Mouse (Mus musculus) forebrain, embryonic 13.5 days (tissue): ENCODE results near the gene Hmga2. TPM values are rescaled to one million over a fixed set of nuclear protein-coding genes. Genes with fewer than 3 reads are reported as not detected.

Experiments used
- ATAC-seq: fragments of 200-750 bp; cut with Nextera tagmentation; 2 replicates; pipeline ENCODE4 v1.8.0; 2017
- H3K27ac ChIP-seq: fragments of 300-500 bp; sonication (generic); 2 replicates; pipeline ENCODE4 v1.5.1; 2015; ENCODE audit warnings: inconsistent platforms, mild to moderate bottlenecking, moderate library complexity
- H3K27me3 ChIP-seq: fragments of 300-500 bp; sonication (generic); 2 replicates; pipeline ENCODE4 v1.6.1; 2015; ENCODE audit warnings: mild to moderate bottlenecking, inconsistent platforms
- H3K36me3 ChIP-seq: fragments of 300-500 bp; sonication (generic); 2 replicates; pipeline ENCODE4 v1.6.1; 2015; ENCODE audit warnings: mild to moderate bottlenecking, inconsistent platforms; ENCODE audit not compliant: poor library complexity, severe bottlenecking
- H3K4me1 ChIP-seq: fragments of 300-500 bp; sonication (generic); 2 replicates; pipeline ENCODE4 v1.6.1; 2015; ENCODE audit warnings: inconsistent platforms
- H3K4me2 ChIP-seq: fragments of 300-500 bp; sonication (generic); 2 replicates; pipeline ENCODE4 v1.6.1; 2015; ENCODE audit warnings: inconsistent platforms, mild to moderate bottlenecking, moderate library complexity
- H3K4me3 ChIP-seq: fragments of 300-500 bp; sonication (generic); 2 replicates; pipeline ENCODE4 v1.5.1; 2015; ENCODE audit warnings: mild to moderate bottlenecking, inconsistent platforms
- H3K9ac ChIP-seq: fragments of 300-500 bp; sonication (generic); 2 replicates; pipeline ENCODE4 v1.6.1; 2015; ENCODE audit warnings: mild to moderate bottlenecking, inconsistent platforms
- H3K9me3 ChIP-seq: fragments of 300-500 bp; sonication (generic); replicated peaks from 2 replicates; pipeline ENCODE4 v1.6.1; 2016; ENCODE audit warnings: inconsistent platforms
- WGBS: fragments of 180-500 bp; shearing (Covaris S2); methylation state at CpG from one replicate; pipeline ENCODE4 v1.1.7; 2015; 5-methylcytosine and 5-hydroxymethylcytosine counted together
- polyA plus RNA-seq: library from polyadenylated mRNA; unstranded; fragments of >200 nt; fragmentation: Nextera tagmentation; extraction: Ambion mirVana; gene quantifications from 2 replicates; pipeline ENCODE4 v1.2.1, GENCODE M21; 2015

Hmga2 gene
- polyA plus RNA-seq, 1 experiment from 2014 or later = 12.1 TPM

GRCm38 (mm10) chr10:120465121-120465520, 11.1 kb downstream of the Hmga2 start:
- H3K9ac ChIP-seq = no peak overlapping the region
- H3K27me3 ChIP-seq = no peaks in the 10 kb centered on the region
- WGBS = 84% methylated on average over 5 of the region's 5 CpGs
- H3K27ac ChIP-seq = no peak overlapping the region
- peaks cover 6% of the 10 kb centered on the region; the same call in 1 of the 2 replicates for H3K4me1 ChIP-seq
- H3K4me2 ChIP-seq = no peak overlapping the region
- H3K36me3 ChIP-seq = peaks cover 12% of the 10 kb centered on the region; the same call in 1 of the 2 replicates
- no peak overlapping the region for H3K4me3 ChIP-seq
- ATAC-seq = no peak
- H3K9me3 ChIP-seq = no peaks in the 10 kb centered on the region

- H3K9ac ChIP-seq = no peak overlapping the region
- WGBS = 35% methylated on average over 5 of the region's 5 CpGs
- peaks cover 12% of the 10 kb centered on the region; the same call in 1 of the 2 replicates for H3K36me3 ChIP-seq
- no peaks in the 10 kb centered on the region for H3K9me3 ChIP-seq
- H3K27me3 ChIP-seq = no peaks in the 10 kb centered on the region
- peaks cover 6% of the 10 kb centered on the region; the same call in 1 of the 2 replicates for H3K4me1 ChIP-seq
- H3K27ac ChIP-seq = no peak overlapping the region
- ATAC-seq = no peak
- no peak overlapping the region for H3K4me3 ChIP-seq
- no peak overlapping the region for H3K4me2 ChIP-seq
These were observed 14.5 kb downstream of the Hmga2 start for GRCm38 (mm10) chr10:120461769-120462168.

GRCm38 (mm10) chr10:120461301-120461700, 15.0 kb downstream of the Hmga2 start:
- Histone ChIP-seq H3K4me2 (no peak overlapping the region), H3K4me3 (no peak overlapping the region), H3K27me3 (no peaks in the 10 kb centered on the region), H3K36me3 (peaks cover 12% of the 10 kb centered on the region; the same call in 1 of the 2 replicates), H3K4me1 (peaks cover 6% of the 10 kb centered on the region; the same call in 1 of the 2 replicates), H3K9ac (no peak overlapping the region), H3K27ac (no peak overlapping the region), H3K9me3 (no peaks in the 10 kb centered on the region)
- 79% methylated on average over 5 of the region's 5 CpGs for WGBS
- no peak for ATAC-seq

GRCm38 (mm10) chr10:120458866-120459265, 17.4 kb downstream of the Hmga2 start:
- peaks cover 12% of the 10 kb centered on the region; the same call in 1 of the 2 replicates for H3K36me3 ChIP-seq
- H3K27ac ChIP-seq = no peak overlapping the region
- WGBS = 93% methylated on average over 8 of the region's 8 CpGs
- H3K27me3 ChIP-seq = no peaks in the 10 kb centered on the region
- H3K9ac ChIP-seq = no peak overlapping the region
- no peaks in the 10 kb centered on the region for H3K9me3 ChIP-seq
- peaks cover 6% of the 10 kb centered on the region; the same call in 1 of the 2 replicates for H3K4me1 ChIP-seq
- H3K4me2 ChIP-seq = no peak overlapping the region
- ATAC-seq = no peak
- H3K4me3 ChIP-seq = no peak overlapping the region

- H3K4me1 ChIP-seq = peaks cover 14% of the 10 kb centered on the region
- H3K27ac ChIP-seq = no peak overlapping the region
- ATAC-seq = 0 out of 2 replicates have a peak, but pooled peaks have one; percentile 53
- H3K27me3 ChIP-seq = no peaks in the 10 kb centered on the region
- no peaks in the 10 kb centered on the region for H3K9me3 ChIP-seq
- peak overlapping the region; percentile 42 for H3K4me2 ChIP-seq
- H3K4me3 ChIP-seq = no peak overlapping the region
- H3K9ac ChIP-seq = peak overlapping the region; percentile 34; the same call in 1 of the 2 replicates
- H3K36me3 ChIP-seq = peaks cover 8% of the 10 kb centered on the region; the same call in 1 of the 2 replicates
- WGBS = 44% methylated on average over 19 of the region's 19 CpGs
These were observed 26.5 kb downstream of the Hmga2 start for GRCm38 (mm10) chr10:120449661-120450284.

- H3K27ac ChIP-seq = no peak overlapping the region
- no peak overlapping the region for H3K4me2 ChIP-seq
- WGBS = 92% methylated on average over 6 of the region's 6 CpGs
- peaks cover 28% of the 10 kb centered on the region for H3K4me1 ChIP-seq
- H3K9ac ChIP-seq = no peak overlapping the region
- no peaks in the 10 kb centered on the region for H3K27me3 ChIP-seq
- H3K4me3 ChIP-seq = no peak overlapping the region
- H3K9me3 ChIP-seq = no peaks in the 10 kb centered on the region
- peaks cover 8% of the 10 kb centered on the region; the same call in 1 of the 2 replicates for H3K36me3 ChIP-seq
- ATAC-seq = no peak
These were observed 29.5 kb downstream of the Hmga2 start for GRCm38 (mm10) chr10:120446799-120447198.

GRCm38 (mm10) chr10:120446206-120446605, 30.1 kb downstream of the Hmga2 start:
- Histone ChIP-seq H3K4me1 (peaks cover 34% of the 10 kb centered on the region), H3K4me3 (no peak overlapping the region), H3K4me2 (no peak overlapping the region), H3K9me3 (no peaks in the 10 kb centered on the region), H3K27ac (no peak overlapping the region), H3K9ac (no peak overlapping the region), H3K27me3 (no peaks in the 10 kb centered on the region), H3K36me3 (0 out of 2 replicates have a peak, but pooled peaks cover 3% of the 10 kb centered on the region)
- WGBS = 89% methylated on average over 9 of the region's 9 CpGs
- ATAC-seq = no peak

GRCm38 (mm10) chr10:120444463-120445070, 31.7 kb downstream of the Hmga2 start:
- no peak for ATAC-seq
- no peak overlapping the region for H3K27ac ChIP-seq
- no peaks in the 10 kb centered on the region for H3K27me3 ChIP-seq
- no peaks in the 10 kb centered on the region for H3K9me3 ChIP-seq
- H3K4me3 ChIP-seq = no peak overlapping the region
- H3K36me3 ChIP-seq = 0 out of 2 replicates have a peak, but pooled peaks cover 3% of the 10 kb centered on the region
- H3K4me2 ChIP-seq = no peak overlapping the region
- no peak overlapping the region for H3K9ac ChIP-seq
- whole genome bisulfite sequencing = 80% methylated on average over 9 of the region's 9 CpGs
- peaks cover 32% of the 10 kb centered on the region for H3K4me1 ChIP-seq

GRCm38 (mm10) chr10:120443757-120444311, 32.4 kb downstream of the Hmga2 start:
- H3K4me1 ChIP-seq = peaks cover 25% of the 10 kb centered on the region
- no peak overlapping the region for H3K4me3 ChIP-seq
- H3K9ac ChIP-seq = no peak overlapping the region
- no peak for ATAC-seq
- WGBS = 56% methylated on average over 10 of the region's 10 CpGs
- no peaks in the 10 kb centered on the region for H3K27me3 ChIP-seq
- no peak overlapping the region for H3K4me2 ChIP-seq
- H3K27ac ChIP-seq = no peak overlapping the region
- 0 out of 2 replicates have a peak, but pooled peaks cover 3% of the 10 kb centered on the region for H3K36me3 ChIP-seq
- H3K9me3 ChIP-seq = no peaks in the 10 kb centered on the region

GRCm38 (mm10) chr10:120441254-120441653, 35.0 kb downstream of the Hmga2 start:
- Histone ChIP-seq H3K4me2 (no peak overlapping the region), H3K4me3 (no peak overlapping the region), H3K4me1 (peaks cover 28% of the 10 kb centered on the region), H3K9ac (no peak overlapping the region), H3K27me3 (no peaks in the 10 kb centered on the region), H3K27ac (no peak overlapping the region), H3K9me3 (no peaks in the 10 kb centered on the region), H3K36me3 (no peaks in the 10 kb centered on the region)
- WGBS = 25% methylated on average over 11 of the region's 11 CpGs
- no peak for ATAC-seq

GRCm38 (mm10) chr10:120434433-120434832, 41.8 kb downstream of the Hmga2 start:
- WGBS = 26% methylated on average over 7 of the region's 7 CpGs
- no peak overlapping the region for H3K9ac ChIP-seq
- no peaks in the 10 kb centered on the region for H3K27me3 ChIP-seq

GRCm38 (mm10) chr10:120433463-120433815, 42.8 kb downstream of the Hmga2 start:
- Histone ChIP-seq H3K4me2 (no peak overlapping the region), H3K27ac (no peak overlapping the region)

More at GRCm38 (mm10) chr10:120434433-120434832, 41.8 kb downstream of the Hmga2 start:
- Histone ChIP-seq H3K9me3 (no peaks in the 10 kb centered on the region), H3K4me3 (no peak overlapping the region), H3K4me1 (peaks cover 34% of the 10 kb centered on the region), H3K27ac (no peak overlapping the region), H3K36me3 (no peaks in the 10 kb centered on the region), H3K4me2 (no peak overlapping the region)
- ATAC-seq = no peak; the same call in 1 of the 2 replicates

More at GRCm38 (mm10) chr10:120433463-120433815, 42.8 kb downstream of the Hmga2 start:
- H3K9me3 ChIP-seq = no peaks in the 10 kb centered on the region
- no peaks in the 10 kb centered on the region for H3K36me3 ChIP-seq
- H3K27me3 ChIP-seq = no peaks in the 10 kb centered on the region
- H3K4me3 ChIP-seq = no peak overlapping the region
- no peak overlapping the region for H3K9ac ChIP-seq
- 69% methylated on average over 5 of the region's 5 CpGs for WGBS
- no peak for ATAC-seq
- peaks cover 44% of the 10 kb centered on the region for H3K4me1 ChIP-seq
